Mouse (Mus musculus): ENCODE measurements around the gene Nrgn. TPM values are rescaled to one million over a fixed set of nuclear protein-coding genes. Genes with fewer than 3 reads are reported as not detected.

Gene Nrgn
- polyA plus RNA-seq (2012; rRNA removed; ENCODE audit: low replicate concordance), result 3.6 and 5.6 TPM in 2 replicates

DNA sequence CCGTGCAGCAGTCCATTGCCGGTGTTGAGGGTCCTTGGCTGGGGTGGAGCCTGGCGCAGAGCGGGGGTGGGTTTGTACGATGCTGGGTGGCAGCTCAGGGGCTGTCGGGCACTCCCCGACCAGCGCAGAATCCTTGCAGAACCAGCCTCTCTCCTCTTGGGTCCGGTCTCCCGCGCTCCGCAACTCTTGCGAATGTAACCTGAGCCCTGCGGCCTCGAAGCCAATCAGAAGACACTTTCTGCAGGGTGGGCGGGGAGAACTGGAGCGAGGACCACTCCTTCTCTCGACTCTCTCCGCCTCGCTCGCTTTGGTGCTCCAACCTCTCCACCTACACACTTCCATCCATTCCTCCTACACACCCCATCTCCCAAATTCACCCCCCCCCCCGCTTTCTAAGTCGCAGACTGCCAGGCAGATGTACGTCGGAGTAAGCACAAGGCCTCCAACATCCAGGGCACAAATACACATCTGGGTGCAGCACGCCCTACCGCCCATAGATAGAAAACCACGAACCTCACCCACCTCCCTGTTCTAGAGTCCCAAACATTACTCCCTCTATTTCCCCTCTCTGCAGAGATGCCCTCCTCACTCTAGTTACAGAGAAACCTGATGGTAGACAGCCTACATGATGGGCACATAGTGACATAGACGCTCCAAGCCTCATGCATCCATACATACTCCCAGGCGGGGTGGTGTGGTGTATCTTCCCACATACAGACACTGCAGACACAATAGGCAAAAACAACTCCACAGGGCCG is at the start of gene Nrgn:
Nrgn (minus strand) TSS at position 369 of the 758 bp plus-strand sequence.

DNA sequence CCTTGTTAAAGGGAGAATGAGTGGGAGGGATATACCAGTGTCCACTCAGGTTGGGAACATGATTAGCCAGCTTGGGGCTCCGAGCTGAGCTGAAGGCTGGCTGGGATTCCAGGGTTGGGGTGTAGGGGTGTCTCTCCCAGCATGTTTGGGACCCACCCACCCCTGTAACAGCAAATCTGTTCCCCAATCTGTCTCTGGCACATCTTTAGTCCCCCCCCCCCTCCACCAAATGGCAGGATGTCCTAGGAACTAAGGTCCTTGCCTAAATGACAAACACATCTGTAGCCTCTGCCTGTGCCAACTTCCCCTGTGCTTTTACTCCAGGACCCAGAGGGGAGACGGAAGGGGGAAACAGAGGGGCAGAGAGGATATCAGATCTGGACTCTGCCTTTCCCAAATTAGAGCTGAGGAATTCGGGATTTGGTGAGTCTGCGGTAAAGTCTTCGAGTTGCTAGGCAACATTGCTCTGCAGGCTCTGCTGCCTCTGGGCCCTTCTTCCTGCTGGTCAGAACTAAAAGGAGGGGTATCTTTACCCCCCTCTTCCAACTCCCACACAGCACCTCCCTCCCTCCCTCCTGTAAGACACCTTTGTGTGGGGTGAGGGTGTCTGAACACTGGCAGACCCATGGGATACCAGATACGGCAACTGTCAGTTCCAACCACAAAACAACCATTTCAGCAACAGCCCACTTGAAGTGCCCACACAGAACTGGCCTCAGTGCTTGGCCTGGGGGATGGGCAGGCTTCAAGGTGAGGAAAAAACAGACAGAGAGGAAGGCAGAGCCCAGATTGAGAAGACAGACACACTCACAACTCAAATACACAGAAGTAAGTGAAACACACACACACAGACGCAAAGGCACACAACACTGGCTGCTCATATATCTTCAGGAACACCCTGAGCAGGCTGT is 2.4 kb upstream of the Nrgn start, which contains the start of gene Siae:
Siae (plus strand) TSS at position 861 of the 911 bp plus-strand sequence.

DNA sequence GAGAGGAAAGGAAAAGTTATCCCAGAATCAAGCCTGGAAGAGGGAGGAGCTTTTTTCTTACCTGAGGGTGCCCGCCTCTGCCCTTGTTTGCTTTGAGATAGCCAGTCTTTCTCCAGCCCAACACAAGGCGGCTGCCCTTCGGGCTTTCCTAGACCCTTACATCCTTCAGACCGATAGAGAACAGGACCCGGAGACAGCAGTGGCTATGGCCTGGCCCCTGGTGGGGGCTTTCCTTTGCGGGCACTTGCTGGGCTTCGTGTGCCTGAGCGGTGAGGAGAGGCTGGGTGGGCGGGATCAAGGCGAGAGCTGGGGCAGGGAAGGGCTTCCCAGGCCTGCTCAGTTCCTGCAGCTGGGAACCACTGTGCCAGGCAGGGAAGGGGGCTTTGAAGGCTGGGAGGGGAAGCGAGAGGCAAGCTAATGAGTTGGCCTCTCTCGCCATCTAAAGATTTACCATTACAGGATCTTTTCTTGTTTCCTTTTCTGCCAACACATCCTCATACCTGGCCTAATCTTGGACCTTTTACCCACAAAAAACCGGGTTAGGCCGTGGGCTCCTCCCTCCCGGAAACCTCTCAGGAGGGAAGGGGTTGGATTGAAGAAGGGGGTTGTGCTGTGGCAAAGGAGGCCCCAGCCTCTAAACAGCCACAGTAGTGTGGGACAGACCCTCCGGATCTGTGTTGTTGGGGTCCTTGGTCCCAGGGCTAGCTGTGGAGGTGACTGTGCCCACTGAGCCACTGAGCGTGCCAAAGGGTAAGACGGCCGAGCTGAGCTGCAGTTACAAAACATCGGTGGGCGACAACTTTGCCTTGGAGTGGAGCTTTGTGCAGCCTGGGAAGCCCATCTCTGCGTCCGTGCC is 13.3 kb downstream of the Nrgn start, which contains the start of gene Vsig2:
Vsig2 (plus strand) TSS at position 86 of the 856 bp plus-strand sequence.

DNA sequence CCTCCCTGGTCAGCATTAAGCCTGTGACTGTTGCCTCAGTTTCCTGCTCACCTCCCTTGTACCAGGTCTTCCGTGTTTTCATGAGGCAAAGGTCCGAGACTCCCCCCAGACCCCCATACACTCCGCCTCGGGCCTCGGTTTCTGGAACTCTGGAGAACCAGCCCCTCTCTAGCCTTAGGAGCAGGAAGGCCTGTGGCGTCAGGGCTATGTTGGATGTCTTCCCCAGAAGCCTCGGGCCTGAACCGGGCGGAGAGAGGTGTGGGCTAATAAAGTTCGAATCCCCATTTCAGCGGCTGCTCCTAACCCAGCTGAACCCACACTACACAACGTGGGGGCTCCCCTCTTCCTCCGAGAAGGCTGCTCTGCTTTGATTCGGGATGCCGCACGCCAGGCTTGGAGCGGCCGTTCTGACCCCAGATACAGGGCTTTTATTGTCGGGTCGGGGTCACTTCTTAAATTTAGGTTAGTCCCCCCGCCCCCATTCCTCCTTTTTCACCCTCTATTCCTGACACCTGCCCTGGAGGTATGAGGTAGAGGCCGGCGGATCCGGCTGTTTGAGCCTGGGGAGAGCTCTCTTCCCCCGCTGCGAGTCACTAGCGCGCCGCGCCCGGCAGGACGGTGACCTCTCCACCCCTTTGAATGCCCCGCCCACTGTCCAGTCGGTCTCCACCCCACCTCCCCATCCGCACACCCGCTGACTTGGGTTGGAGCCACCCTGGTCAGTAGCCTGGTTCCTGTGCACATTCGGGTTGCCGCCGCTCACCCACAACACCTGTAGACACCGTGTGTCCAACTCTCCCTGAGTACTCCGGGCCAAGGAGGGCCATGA is 25.1 kb downstream of the Nrgn start, which contains the start of gene Esam:
Esam (plus strand) TSS at position 683 of the 829 bp plus-strand sequence.

Other genes starting within 250 kb of the Nrgn start
- 0.30 and 0.82 TPM in 2 replicates for gene Ccdc15, start 204.5 kb downstream of the Nrgn start, polyA plus RNA-seq (2012; rRNA removed; ENCODE audit: low replicate concordance)
- gene Hepacam, start 185.6 kb downstream of the Nrgn start, polyA plus RNA-seq (2012; rRNA removed; ENCODE audit: low replicate concordance), result 0.23 and 1.3 TPM in 2 replicates
- gene Robo4, start 151.0 kb downstream of the Nrgn start, polyA plus RNA-seq (2012; rRNA removed; ENCODE audit: low replicate concordance), result 8.2 and 12.8 TPM in 2 replicates
- gene Robo3, start 119.7 kb downstream of the Nrgn start, polyA plus RNA-seq (2012; rRNA removed; ENCODE audit: low replicate concordance), result 1.4 and 4.5 TPM in 2 replicates
- 7.6 and 13.2 TPM in 2 replicates for gene Msantd2, start 63.6 kb downstream of the Nrgn start, polyA plus RNA-seq (2012; rRNA removed; ENCODE audit: low replicate concordance)
- gene Esam, start 24.8 kb downstream of the Nrgn start, polyA plus RNA-seq (2012; rRNA removed; ENCODE audit: low replicate concordance), result 15.7 and 16.2 TPM in 2 replicates
- gene Vsig2, start 13.6 kb downstream of the Nrgn start, polyA plus RNA-seq (2012; rRNA removed; ENCODE audit: low replicate concordance), result 4.0 and 81.2 TPM in 2 replicates
- 2.6 and 5.2 TPM in 2 replicates for gene Siae, start 2.8 kb upstream of the Nrgn start, polyA plus RNA-seq (2012; rRNA removed; ENCODE audit: low replicate concordance)
- 0.14 TPM in 1 of 2 replicates, not detected in the other for gene Spa17, start 60.8 kb upstream of the Nrgn start, polyA plus RNA-seq (2012; rRNA removed; ENCODE audit: low replicate concordance)
- 32.5 and 42.3 TPM in 2 replicates for gene Tbrg1, start 104.4 kb upstream of the Nrgn start, polyA plus RNA-seq (2012; rRNA removed; ENCODE audit: low replicate concordance)
- not detected in 2 replicates for gene Panx3, start 116.3 kb upstream of the Nrgn start, polyA plus RNA-seq (2012; rRNA removed; ENCODE audit: low replicate concordance)
- gene Olfr160, start 163.3 kb upstream of the Nrgn start, polyA plus RNA-seq (2012; rRNA removed; ENCODE audit: low replicate concordance), result not detected in 2 replicates
- not detected in 2 replicates for gene Olfr874, start 192.2 kb upstream of the Nrgn start, polyA plus RNA-seq (2012; rRNA removed; ENCODE audit: low replicate concordance)
- gene Olfr875, start 219.0 kb upstream of the Nrgn start, polyA plus RNA-seq (2012; rRNA removed; ENCODE audit: low replicate concordance), result not detected in 2 replicates

Data from duodenum, adult 2 months (tissue).